Mouse (Mus musculus): ENCODE results near the gene Rbbp5.
"Not testable (repeated sequence)": the region's sequence is repeated elsewhere in the genome, so short reads cannot be mapped to it uniquely, and the experiment has no call there.

Rbbp5 gene

DNA sequence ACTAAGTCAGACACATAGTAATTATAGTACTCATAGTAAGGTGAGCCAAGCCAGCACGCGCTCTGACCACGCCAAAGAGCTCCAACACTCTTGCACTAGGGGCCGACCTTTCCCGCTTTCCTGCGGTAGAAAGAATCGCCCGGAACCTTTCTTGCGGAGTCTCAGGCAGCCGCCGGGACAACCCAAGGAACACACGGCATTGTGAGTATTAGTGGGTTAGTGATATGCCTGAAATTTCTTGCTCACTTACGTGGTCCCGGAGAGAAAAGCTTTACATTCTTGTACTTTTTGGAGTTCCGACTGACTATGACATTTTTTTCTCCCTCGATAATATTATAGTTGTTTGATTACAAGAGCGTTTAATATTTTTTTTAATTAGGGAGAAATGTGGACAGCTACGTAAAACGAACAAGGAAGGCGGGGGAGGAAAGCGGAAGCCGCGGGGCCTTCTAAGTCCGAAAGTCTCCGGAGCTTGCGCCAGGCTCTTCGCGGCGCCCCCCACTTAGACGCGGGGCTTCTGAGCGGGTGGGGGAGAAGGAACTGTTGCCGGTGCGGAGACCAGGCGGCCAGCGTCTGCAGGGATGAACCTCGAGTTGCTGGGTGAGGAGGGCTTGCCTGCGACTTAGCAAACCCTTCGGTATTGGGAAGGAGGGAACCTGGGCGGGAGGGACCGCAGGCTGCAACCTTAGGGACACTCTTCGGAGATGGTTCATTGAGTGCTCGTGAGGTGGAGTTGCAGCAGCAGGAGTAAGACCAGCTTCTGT lies at the start of gene Rbbp5:
Gene Rbbp5 (plus strand): TSS at position 438 of the 764 bp plus-strand sequence.
- CTCF ChIA-PET, result interaction anchor here (0.9 to 1.5 kb wide), 2 partner anchors 10 to 16 kb away, joined by 3 read pairs; no protein-coding TSS in a partner anchor

DNA sequence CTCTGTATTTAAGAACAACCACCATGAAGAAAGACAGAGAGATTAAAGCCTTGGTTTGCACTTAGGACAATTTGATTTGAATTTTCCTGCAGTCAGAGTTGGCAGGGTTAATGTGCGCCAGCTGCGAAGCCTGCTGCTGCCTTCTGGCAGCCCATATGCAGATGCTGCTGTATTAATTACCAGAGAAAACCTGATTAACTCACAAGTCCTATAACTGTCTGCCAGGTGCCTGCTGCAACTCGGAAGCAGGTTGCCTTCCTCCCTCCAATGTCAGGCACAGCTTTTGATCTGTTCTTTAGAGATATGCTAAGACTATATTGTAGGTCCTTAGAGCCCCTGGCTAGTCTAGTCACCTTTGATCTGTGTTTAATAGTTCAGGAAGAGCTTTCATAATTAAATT lies 46.3 kb upstream of the Rbbp5 start:
- CTCF ChIA-PET, result no interaction called here

DNA sequence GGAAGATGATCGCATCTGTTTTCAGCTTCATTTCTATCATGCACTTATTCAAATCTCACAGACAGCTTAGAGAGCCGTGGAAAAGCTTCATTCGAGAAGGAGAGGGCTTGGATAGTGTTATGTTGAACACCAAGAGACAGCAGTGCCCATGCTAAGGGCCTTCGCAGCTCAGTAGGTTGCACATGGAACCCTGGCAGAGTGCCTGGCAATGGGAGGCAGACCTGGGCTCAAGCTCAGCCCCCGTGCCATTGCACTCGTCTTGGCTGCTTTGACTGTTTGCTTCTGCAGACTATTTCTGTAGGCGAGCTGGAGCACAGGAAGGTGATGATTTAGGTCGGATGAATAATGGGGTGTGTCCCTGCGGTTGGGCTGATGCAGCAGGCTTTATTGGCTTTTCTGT lies 45.4 kb upstream of the Rbbp5 start:
- CTCF ChIA-PET, result no interaction called here

DNA sequence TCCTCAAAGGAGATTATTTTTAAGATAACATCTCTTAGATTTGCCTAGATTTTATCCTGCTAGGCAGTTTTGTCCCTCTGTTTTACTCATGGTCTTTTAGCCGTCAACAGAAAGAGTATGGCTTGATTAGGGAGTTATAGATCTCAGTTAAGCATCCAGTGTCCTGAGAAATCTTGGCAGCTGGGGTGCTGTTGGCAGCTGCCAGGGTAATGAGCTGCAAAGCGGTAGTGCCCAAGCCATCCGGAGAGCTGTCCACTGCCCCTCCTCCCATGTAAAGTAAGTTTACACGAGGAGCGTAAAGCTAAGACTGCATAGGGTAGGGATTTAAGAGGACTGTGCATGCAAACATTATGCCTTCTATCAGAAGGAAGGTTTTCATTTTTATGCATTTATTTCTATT lies 43.8 kb upstream of the Rbbp5 start:
- CTCF ChIA-PET, result no interaction called here

DNA sequence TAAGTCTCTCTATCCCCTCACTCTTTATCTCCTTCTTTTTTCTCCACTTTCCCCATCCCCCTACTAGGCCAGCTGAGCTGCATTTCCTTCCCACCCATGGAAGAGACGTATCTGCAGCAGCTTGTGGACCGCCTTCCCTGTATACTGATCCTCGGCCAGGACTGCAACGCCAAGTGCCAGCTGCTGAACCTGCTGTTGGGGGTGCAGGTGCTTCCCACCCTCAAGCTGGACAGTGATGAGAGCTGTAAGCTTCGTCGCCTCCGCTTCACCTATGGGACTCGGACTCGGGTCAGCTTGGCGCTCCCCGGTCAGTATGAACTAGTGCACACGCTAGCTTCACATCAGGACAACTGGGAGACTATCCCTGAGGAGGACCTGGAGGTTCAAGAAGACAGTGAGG lies 43.1 kb upstream of the Rbbp5 start:
- CTCF ChIA-PET, result interaction anchor here (0.7 kb wide), 1 partner anchor 37 kb away, joined by 3 read pairs; no protein-coding TSS in a partner anchor

DNA sequence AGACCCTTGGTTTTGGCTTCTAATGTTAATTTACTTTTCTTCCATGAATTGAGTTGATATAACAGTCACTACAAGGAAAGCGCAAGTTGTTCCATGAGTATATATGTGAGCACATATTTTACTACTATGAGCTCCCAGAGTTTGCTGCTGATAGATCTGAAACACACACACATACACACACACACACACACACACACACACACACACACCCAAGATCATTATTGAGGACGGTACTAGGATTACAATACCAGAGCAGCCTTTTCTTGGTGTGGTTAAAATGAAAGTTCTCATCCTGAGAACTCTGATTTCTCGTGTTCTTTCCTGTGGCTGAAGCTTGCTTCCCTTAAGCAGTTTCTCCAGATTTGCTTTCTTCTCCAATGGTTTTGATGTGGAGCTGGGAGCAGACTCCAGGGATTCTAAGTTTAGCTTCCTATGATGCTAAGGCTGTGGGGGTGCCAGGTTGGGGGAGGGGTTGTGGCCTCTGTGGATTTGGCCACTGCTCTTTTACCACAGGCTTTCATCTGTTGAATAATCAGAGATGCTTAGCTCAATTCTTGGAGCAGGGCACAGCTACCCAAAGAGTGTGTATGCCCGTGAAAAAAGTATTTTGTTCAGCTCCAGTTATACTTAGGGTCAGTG lies 40.7 kb upstream of the Rbbp5 start:
- CTCF ChIA-PET, result no interaction called here

DNA sequence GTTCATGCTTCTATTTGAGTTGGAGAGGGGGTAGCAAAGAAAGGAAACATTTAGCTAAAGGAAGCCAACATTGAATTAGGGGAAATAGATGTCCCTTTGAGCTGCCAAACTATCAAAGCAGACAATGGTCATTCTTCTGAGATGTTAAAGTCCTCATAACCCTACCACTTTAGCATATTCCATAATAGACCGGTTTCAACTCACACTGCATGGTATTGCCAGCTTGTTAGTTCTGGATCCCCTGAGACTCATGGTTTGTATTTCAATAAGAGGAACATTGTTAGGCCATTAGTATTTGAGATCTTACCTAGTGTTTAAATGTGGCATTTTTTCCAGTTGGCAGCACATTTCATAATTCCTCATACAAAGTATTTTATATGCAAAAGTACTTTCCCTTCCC lies 40.2 kb upstream of the Rbbp5 start:
- CTCF ChIA-PET, result no interaction called here

DNA sequence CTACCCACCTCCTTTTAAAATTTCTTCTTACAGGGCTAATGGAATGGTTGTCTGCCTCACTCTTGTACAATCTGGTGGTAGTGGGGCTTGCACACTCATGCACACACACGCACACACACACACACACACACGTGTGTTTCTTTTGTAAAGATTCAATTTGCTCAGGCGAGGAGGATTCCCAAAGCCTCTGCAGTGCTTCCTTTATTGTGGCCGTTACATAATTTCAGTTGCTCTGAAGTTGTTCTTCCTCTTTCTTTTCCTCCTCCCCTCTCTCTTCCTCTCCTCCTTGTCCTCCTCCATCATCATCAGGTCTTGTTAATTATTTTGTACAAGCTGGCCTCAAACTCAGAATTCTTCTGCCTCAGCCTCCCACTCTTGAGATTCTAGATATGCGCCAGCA lies 39.8 kb upstream of the Rbbp5 start:
- CTCF ChIA-PET, result no interaction called here

DNA sequence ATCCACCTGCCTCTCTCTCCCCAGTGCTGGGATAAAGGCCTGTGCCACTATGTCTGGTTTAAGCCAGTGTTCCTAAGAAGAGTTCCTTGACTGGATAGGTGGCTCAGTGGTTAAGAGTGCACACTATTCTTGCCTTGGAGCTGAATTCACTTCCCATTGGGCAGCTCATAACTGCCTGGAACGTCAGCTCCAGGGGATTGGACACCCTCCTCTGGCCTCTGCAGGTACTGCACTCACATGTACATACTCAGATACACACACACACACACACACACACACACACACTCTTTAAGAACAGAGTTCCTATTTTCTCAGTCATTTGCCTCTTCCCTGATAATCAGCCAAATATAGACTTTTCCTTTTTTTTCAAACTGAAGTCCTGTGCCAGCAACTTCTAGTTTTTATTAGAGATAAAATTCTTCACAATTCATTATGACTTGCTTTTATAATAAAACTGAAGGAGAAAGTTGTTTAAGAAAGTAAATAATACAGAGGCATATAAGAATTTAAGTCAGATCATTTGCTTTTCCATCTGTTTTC lies 36.2 kb upstream of the Rbbp5 start:
- CTCF ChIA-PET, result interaction anchor here (0.5 to 0.6 kb wide), 2 partner anchors 95 to 240 kb away, joined by 3 to 4 read pairs; no protein-coding TSS in a partner anchor

DNA sequence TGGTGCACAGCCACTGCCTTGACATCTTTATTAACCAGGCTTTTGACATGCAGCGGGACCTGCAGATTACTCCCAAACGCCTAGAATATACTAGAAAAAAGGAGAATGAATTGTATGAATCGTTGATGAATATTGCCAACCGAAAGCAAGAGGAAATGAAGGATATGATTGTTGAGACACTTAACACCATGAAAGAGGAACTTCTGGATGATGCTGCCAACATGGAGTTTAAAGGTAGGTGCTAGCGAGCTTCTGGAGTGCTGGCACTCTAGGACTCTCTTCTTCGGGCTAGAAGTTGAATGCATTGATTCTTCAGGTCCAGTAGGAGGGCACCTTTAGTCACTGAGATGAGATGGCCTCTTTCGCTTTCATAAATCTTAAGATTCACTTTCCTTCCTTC lies 27.4 kb upstream of the Rbbp5 start:
- CTCF ChIA-PET, result no interaction called here

DNA sequence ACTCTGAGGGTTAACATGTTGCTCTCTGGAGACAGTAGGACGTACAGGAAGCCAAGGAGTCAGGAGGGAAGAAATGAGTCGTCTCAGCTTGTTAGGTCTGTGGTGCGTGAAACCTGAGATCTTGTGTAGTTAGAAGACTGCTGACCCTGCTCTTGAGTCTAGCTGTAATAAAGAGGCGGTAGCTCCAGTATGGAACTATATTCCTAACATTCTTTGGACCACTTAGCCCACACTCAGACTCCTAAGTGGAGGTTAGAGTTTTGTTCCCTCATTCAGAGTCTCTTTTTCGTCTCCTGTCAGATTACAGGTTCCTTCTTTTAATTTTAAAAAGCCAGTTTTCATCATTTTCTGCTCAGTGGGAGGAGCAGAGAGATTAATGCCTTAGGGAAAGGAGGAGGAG lies 12.5 kb upstream of the Rbbp5 start:
- CTCF ChIA-PET, result no interaction called here

DNA sequence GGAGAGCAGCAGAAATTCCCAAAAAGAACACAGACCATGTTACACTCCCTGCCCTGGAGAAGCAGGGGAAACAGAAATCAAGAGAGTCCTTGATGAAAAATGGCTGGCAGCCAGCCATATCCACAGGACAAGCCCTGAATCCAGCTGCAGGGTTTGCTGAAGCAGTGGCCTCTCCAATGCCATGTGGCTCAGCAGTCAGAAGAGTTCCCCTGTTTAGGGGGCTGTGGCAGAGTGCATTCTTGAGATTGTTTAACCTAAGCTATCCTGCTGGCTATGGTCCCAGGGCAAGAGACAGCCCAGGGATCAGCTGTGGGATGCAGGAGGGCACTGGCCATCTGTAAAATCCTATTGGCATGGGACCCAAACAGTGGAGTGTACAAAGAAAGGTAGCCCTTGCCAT lies 8.2 kb upstream of the Rbbp5 start:
- CTCF ChIA-PET, result interaction anchor here (0.7 kb wide), 1 partner anchor 99 kb away, joined by 3 read pairs; no protein-coding TSS in a partner anchor

DNA sequence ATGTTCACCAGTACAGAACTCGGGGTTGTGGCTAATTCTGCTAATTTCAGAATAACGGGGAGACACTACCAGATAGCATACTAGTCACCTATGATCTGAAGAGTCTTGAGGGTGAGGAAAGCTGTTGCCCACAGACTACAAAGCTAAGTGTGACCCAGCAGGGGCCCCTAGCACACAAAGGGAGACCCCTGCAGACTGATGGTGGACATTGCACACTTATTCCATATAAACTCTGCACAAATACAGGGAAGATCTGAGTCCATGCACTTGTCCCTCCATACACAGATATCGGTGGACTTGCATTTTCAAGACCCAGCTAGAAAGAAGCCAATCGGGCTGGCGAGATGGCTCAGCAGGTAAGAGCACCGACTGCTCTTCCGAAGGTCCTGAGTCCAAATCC lies 7.6 kb upstream of the Rbbp5 start:
- CTCF ChIA-PET, result no interaction called here

DNA sequence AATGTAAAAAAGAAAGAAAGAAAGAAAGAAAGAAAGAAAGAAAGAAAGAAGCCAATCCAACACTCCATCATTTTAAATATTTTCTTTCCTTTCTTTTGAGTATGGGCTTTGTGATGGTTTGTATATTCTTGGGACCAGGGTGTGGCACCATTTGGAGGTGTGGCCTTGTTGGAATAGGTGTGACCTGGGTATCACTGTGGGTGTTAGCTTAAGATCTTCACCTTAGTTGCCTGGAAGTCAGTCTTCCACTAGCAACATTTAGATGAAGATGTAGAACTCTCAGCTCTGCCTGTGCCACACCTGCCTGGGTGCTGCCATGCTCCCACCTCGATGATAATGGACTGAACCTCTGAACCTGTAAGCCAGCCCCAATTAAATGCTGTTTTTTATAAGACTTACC lies 7.1 kb upstream of the Rbbp5 start:
- CTCF ChIA-PET, result not testable (repeated sequence)

DNA sequence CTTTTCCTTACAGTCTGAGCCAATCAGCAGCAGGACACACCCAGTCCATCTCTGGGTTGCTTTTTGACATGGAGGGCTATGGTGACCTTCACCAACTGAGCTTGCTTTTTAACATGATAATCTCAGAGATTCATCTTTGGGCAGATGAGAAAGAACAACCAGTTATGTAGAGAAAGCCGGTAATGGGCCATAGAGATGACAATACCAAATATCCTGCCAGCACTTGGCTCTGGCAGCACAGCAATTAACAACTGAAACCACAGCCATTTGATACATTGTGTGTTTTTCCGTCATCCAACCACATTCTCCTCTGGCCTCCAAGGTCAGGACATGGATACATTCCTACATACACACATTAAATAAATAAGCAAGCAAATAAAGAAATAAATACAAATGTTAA lies 6.1 kb upstream of the Rbbp5 start:
- CTCF ChIA-PET, result no interaction called here

DNA sequence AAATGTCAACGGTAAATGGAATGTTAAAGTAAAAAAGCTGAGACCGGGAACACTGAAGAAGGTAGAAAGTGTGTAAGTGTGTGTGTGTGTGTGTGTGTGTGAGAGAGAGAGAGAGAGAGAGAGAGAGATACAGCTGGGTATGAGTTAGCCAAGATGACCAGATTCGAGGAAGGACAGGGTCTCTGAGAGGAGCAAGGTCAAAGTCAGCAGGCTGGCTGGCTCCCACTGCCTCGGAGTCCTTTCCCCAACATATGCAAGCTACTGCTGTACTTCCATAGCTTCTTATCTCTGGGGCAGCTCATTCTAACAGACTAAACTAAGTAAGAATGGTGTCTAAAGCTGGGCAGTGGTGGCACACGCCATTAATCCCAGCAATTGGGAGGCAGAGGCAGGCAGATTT lies 5.7 kb upstream of the Rbbp5 start:
- CTCF ChIA-PET, result interaction anchor here (0.6 kb wide), 1 partner anchor 1097 kb away, joined by 4 read pairs; no protein-coding TSS in a partner anchor

DNA sequence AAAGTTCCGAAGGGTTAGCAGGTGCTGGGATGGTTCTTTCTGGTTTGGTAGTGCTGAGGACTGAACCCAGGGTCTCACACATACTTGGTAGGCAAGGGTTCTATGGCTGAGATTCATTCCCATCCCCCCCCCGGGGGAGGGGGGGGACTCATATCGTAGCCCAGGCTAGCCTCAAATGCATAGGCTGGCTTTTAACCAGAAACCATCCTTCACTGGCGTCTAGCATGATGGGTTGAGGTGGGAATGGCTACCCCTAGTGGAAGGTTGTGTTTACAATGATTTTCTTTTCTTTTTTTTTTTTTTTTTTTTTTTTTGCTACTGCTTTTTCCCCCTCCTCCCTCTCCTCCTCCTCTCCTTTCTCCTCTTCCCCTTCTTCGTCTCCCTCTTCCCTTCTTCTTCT lies 4.6 kb upstream of the Rbbp5 start:
- CTCF ChIA-PET, result no interaction called here

DNA sequence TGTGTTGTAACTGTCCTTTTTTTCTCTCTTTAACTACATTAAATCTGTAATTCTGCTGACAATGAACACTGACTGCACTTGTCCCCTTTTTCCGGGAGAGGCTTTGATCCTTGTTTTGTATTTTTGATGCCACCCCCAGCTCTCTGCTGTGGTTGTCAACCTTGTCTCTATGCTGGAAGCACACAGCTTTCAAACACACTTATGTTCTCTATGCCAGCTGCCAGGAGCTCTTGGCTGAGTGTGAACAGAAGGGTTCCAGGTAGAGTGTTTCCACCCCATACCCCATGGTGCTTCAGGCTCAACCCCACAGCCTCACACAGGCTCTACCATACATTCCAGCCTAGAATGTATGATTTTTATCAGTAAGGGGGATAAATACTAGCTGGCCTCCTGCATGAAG lies 2.7 kb upstream of the Rbbp5 start:
- CTCF ChIA-PET, result no interaction called here

DNA sequence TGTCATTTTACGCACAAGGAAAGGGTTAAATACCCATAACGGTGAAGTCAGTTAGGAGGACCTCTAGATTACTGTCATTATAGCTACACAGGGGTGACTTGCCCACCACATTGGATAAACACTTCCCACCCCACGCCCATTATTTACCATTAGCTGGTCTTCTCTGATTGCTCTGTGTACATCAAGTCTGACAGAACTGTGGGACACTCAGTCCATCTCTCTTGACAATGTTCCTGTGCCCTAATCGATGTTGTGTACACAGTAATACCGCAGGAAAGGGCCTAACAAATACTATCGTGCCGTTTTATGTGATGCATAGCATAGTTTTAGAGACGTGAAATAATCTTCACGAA lies 614 bp upstream of the Rbbp5 start:
- CTCF ChIA-PET, result interaction anchor here (0.9 to 1.5 kb wide), 2 partner anchors 10 to 16 kb away, joined by 3 read pairs; no protein-coding TSS in a partner anchor

DNA sequence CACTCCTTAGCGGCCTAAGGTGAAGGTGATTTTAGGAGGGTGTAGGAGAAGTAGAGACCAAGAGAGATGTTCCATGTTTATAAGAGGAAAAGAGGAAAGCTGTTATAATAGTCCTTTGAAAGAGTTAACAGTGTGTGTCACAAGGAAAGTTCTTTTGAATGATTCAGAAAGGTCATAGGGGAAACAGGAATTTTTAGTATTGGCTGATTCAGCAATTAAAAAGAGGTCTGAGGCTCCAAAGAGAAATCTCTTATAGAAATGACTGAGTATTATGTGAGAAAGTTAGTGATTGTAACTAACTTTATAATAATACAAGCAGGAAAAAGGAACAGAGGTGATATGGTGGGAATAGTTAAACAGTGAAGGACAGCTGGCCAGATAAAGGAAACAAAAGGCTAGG lies 2.3 kb downstream of the Rbbp5 start:
- CTCF ChIA-PET, result interaction anchor here (0.6 to 0.7 kb wide), 2 partner anchors 52 to 112 kb away, joined by 3 to 4 read pairs; no protein-coding TSS in a partner anchor

DNA sequence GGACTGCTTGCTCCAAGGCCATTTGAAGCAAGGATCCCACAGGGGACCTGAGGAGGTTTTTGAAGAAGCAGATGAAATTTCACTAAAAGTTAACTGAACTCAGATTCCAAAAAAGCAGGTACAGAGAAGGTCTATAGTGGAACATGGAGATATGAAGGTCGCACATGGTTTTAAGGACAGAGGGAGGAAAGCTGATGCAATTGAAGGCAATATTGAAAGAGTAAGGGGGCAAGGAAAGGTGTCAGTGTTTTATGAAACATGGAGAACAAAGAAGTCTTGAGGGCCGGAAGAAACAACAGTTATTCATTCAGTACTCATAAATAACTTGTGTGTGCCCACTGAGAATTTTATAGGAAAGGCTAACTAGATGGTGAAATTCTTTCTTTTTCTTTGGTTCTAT lies 4.5 kb downstream of the Rbbp5 start:
- CTCF ChIA-PET, result no interaction called here

DNA sequence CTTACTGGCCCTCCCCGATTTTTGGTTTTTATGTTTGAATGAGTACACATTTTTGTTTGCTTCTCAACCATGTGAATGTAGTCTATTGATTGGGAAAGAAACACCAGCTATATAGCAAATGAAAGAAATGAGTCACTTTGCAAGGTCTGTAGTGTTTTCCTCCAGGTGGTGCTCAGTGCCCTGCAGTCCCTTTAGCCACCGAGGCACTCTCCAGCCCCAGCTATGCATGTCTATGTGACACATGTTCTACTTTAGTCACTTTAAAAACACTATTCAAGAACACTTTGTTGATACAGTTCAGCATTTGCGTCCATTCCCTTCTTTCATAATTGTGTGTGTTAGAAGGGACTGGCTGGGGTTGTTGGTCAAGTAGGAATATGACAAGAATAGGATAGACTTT lies 6.1 kb downstream of the Rbbp5 start:
- CTCF ChIA-PET, result no interaction called here

DNA sequence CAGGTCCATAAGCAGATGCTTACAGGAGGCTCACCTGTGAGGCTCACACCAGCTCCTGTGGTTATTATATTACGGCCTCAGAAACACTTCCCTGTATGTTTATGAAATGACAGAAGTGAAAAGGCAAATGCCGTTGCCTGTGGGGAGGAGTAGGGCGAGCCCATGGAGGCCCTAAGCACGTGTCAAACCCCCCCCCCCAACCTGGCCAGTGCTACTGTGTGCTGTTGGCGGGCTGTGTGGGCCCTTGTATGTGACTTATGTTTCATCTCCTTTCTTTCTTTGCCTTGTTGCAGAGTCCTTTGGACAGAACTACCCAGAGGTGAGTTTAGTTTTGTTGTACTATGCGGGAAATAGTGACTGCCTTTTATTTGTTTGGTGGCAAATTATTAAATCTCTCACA lies 6.6 kb downstream of the Rbbp5 start:
- CTCF ChIA-PET, result no interaction called here
